5 mouse cellular contexts compared by ENCODE assay signal in genomic region chr1:173622216-173622615, GRCm38 (mm10). TPM values are rescaled to one million over a fixed set of nuclear protein-coding genes. Genes with fewer than 3 reads are reported as not detected.
"Had no signal": no experiment of that assay in that cellular context is flagged by ENCODE, and none has a peak within 500 bp of the region (broad histone marks: within the 10 kb centered on the region; RNA-seq: fewer than 3 reads in every experiment).

No protein-coding gene starts in this region.

RNA-seq across cellular contexts. Expression of gene Ifi209, which starts 8.5 kb away (rescaled TPM):
- total RNA-seq: layer of hippocampus, postnatal 10 days; layer of hippocampus, postnatal 36 days; left cerebral cortex, adult 2 months; left cerebral cortex, postnatal 10 days; left cerebral cortex, postnatal 36 days had no signal

RNA-seq across cellular contexts. Expression of gene Ifi213, which starts 23.1 kb away (rescaled TPM):
- total RNA-seq: layer of hippocampus, postnatal 10 days; layer of hippocampus, postnatal 36 days; left cerebral cortex, adult 2 months; left cerebral cortex, postnatal 10 days; left cerebral cortex, postnatal 36 days had no signal

RNA-seq across cellular contexts. Expression of gene Ifi208, which starts 51.3 kb away (rescaled TPM):
- total RNA-seq: layer of hippocampus, postnatal 10 days; layer of hippocampus, postnatal 36 days; left cerebral cortex, adult 2 months; left cerebral cortex, postnatal 10 days; left cerebral cortex, postnatal 36 days had no signal
